Mouse (Mus musculus) hindbrain, postnatal 0 days (tissue): ENCODE measurements around the gene Pstpip1. TPM values are rescaled to one million over a fixed set of nuclear protein-coding genes. Genes with fewer than 3 reads are reported as not detected.

ENCODE experiments used
- ATAC-seq: fragments of 200-750 bp; cut with Nextera tagmentation; 2 replicates; pipeline ENCODE4 v1.8.0; 2017; ENCODE audit warnings: mild to moderate bottlenecking, moderate TSS enrichment, moderate library complexity
- DNase-seq: peaks from one replicate; pipeline ENCODE4 v3.0.0-alpha.2; 2015; ENCODE audit warnings: low spot score
- H3K27ac ChIP-seq: fragments of 300-500 bp; sonication (generic); 2 replicates; pipeline ENCODE4 v1.5.1; 2014; ENCODE audit warnings: mild to moderate bottlenecking
- H3K27me3 ChIP-seq: fragments of 300-500 bp; sonication (generic); 2 replicates; pipeline ENCODE4 v1.6.1; 2014; ENCODE audit warnings: low read length, mixed read lengths; ENCODE audit not compliant: insufficient read depth
- H3K36me3 ChIP-seq: fragments of 300-500 bp; sonication (generic); 2 replicates; pipeline ENCODE4 v1.6.1; 2014; ENCODE audit warnings: low read length, mixed read lengths; ENCODE audit not compliant: insufficient read depth
- H3K4me1 ChIP-seq: fragments of 300-500 bp; sonication (generic); 2 replicates; pipeline ENCODE4 v1.6.1; 2014; ENCODE audit warnings: antibody characterized with exemption, low read length, mixed read lengths; ENCODE audit not compliant: insufficient read depth
- H3K4me2 ChIP-seq: fragments of 300-500 bp; sonication (generic); 2 replicates; pipeline ENCODE4 v1.6.1; 2014; ENCODE audit warnings: low read depth, mild to moderate bottlenecking, low read length, moderate library complexity, mixed read lengths
- H3K4me3 ChIP-seq: fragments of 300-500 bp; sonication (generic); 2 replicates; pipeline ENCODE4 v1.5.1; 2014; ENCODE audit warnings: low read length
- H3K9ac ChIP-seq: fragments of 300-500 bp; sonication (generic); replicated peaks from 2 replicates; pipeline ENCODE4 v1.6.1; 2014; ENCODE audit warnings: mild to moderate bottlenecking, low read length, moderate library complexity, mixed read lengths
- H3K9me3 ChIP-seq: fragments of 300-500 bp; sonication (generic); 2 replicates; pipeline ENCODE4 v1.6.1; 2016; ENCODE audit warnings: low read length, mixed read lengths
- CTCF ChIP-seq: IDR thresholded peaks from 2 replicates; pipeline ENCODE4 v1.5.1; 2016; ENCODE audit warnings: antibody characterized with exemption, control low read depth, low read depth
- WGBS: fragments of 180-500 bp; shearing (Covaris S2); extraction: QIAGEN DNeasy Blood & Tissue Kit; methylation state at CpG from one replicate; pipeline ENCODE4 v1.1.7; 2014; 5-methylcytosine and 5-hydroxymethylcytosine counted together
- polyA plus RNA-seq: library from polyadenylated mRNA; unstranded; fragments of >200 nt; fragmentation: Nextera tagmentation; extraction: Ambion mirVana; gene quantifications from 2 replicates; pipeline ENCODE4 v1.2.1, GENCODE M21; 2015
- total RNA-seq: library from RNA; depleted of rRNA; stranded (reverse); fragments of >200 nt; gene quantifications from 2 replicates; pipeline ENCODE4 v1.2.3, GENCODE M21; 2014

Pstpip1 gene
- total and polyA plus RNA-seq, 2 experiments from 2014 or later = 0.10 to 0.78 TPM

DNA sequence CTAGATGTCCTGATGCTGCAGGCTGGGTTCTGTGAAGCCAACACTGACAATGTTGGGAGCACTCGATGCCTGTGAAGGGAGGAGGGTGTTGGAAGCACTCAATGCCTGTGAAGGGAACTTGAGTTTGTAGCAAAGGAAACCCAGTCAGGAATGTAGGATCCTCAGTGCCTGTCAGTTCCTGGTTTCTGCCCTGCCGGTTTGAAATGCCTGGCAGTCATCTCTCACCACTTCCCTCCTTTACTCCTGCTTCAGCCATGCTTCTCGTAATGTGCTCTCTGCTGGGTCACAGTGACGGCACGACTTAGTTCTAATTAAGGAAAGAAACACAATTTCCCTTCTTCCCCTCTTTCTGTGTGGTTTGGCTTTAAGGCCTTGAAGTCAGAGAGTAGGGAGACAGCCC is 10.2 kb upstream of the Pstpip1 start:
- H3K4me3 ChIP-seq = no peak overlapping the region
- no peak overlapping the region for H3K9ac ChIP-seq
- no peaks in the 10 kb centered on the region for H3K4me1 ChIP-seq
- no peak for TF ChIP-seq CTCF
- H3K9me3 ChIP-seq = no peaks in the 10 kb centered on the region
- no peaks in the 10 kb centered on the region for H3K36me3 ChIP-seq
- WGBS = 86% methylated on average over 5 of the region's 5 CpGs
- ATAC-seq (no peak), DNase-seq (no peak)
- H3K27ac ChIP-seq = no peak overlapping the region
- H3K27me3 ChIP-seq = no peaks in the 10 kb centered on the region
- no peak overlapping the region for H3K4me2 ChIP-seq

DNA sequence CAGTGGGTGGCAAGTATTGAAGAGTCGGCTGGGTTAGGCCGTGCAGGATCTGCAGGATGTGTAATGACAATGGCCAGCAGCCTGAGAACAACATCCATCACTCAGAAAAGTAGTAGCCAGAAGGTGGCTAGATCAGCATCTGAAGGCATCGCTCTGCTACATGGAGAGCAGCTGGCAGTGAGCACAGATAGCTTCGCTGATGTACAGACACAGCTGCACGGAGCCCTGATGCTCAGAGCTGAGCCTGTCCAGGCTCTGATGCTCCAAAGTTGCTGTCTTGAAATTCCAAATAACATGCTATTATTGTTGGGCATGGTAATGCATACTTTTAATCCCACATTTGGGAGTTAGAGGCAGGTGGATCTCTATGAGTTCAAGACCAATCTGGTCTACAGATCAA is 3.2 kb upstream of the Pstpip1 start:
- Histone ChIP-seq H3K4me1 (no peaks in the 10 kb centered on the region), H3K9me3 (no peaks in the 10 kb centered on the region), H3K27me3 (no peaks in the 10 kb centered on the region), H3K9ac (no peak overlapping the region), H3K4me3 (no peak overlapping the region), H3K4me2 (no peak overlapping the region), H3K27ac (no peak overlapping the region), H3K36me3 (no peaks in the 10 kb centered on the region)
- DNase-seq (no peak), ATAC-seq (no peak)
- 80% methylated on average over 5 of the region's 5 CpGs for WGBS
- no peak for TF ChIP-seq CTCF

DNA sequence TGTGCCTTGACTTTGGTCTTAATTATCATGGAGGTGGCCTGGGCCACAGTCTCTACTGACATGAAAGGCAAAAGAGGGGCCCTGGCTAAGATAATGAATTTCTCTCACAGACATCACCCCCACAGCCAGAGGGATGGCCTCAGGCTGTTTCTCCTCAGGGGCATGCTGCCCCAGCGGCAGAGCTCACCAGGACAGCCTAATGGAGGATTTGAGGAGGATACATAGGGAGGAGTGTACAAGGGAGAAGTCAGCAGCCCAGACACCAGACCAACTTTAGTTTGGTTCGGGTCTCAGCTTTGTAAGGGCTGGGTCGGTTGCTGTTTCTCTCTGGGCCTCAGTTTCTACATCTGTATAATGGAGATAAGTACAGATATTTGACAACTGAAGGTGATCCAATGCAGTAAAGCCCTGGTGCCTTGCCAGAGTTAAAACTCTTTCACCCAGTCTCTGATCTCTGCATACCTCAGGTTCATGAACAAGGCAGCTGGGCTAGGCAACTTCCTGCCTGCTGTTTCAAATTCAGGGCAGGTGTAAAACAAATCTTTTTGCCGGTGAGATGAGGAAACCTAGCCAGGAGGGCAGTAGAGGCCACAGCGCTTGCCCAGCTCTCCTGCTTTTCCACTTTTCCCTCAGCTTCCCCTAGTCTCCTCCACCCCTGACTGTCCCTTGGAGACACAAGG is 924 bp downstream of the Pstpip1 start:
- no peak overlapping the region for H3K9ac ChIP-seq
- peak overlapping the region; percentile 37; the same call in 1 of the 2 replicates for H3K4me2 ChIP-seq
- no peaks in the 10 kb centered on the region for H3K27me3 ChIP-seq
- no peak for TF ChIP-seq CTCF
- no peaks in the 10 kb centered on the region for H3K9me3 ChIP-seq
- ATAC-seq = no peak
- no peak overlapping the region for H3K4me3 ChIP-seq
- WGBS = 73% methylated on average over 5 of the region's 5 CpGs
- H3K36me3 ChIP-seq = no peaks in the 10 kb centered on the region
- no peak overlapping the region for H3K27ac ChIP-seq
- DNase-seq = no peak
- H3K4me1 ChIP-seq = no peaks in the 10 kb centered on the region

GRCm38 (mm10) chr9:56092102-56092501 is 2.3 kb downstream of the Pstpip1 start:
- no peaks in the 10 kb centered on the region for H3K36me3 ChIP-seq
- H3K27me3 ChIP-seq = no peaks in the 10 kb centered on the region
- ATAC-seq (no peak), DNase-seq (no peak)
- H3K9me3 ChIP-seq = no peaks in the 10 kb centered on the region
- H3K27ac ChIP-seq = no peak overlapping the region
- WGBS = 47% methylated on average over 2 of the region's 2 CpGs
- no peak overlapping the region for H3K4me2 ChIP-seq
- H3K9ac ChIP-seq = no peak overlapping the region
- H3K4me1 ChIP-seq = no peaks in the 10 kb centered on the region
- no peak overlapping the region for H3K4me3 ChIP-seq
- TF ChIP-seq CTCF = peak; percentile 62

- 92% methylated on average over 4 of the region's 4 CpGs for WGBS
- H3K36me3 ChIP-seq = no peaks in the 10 kb centered on the region
- no peak overlapping the region for H3K9ac ChIP-seq
- no peak for TF ChIP-seq CTCF
- no peak overlapping the region for H3K4me2 ChIP-seq
- H3K4me1 ChIP-seq = no peaks in the 10 kb centered on the region
- DNase-seq (no peak), ATAC-seq (no peak)
- H3K9me3 ChIP-seq = no peaks in the 10 kb centered on the region
- no peak overlapping the region for H3K4me3 ChIP-seq
- H3K27me3 ChIP-seq = no peaks in the 10 kb centered on the region
- H3K27ac ChIP-seq = no peak overlapping the region
Observed at GRCm38 (mm10) chr9:56097584-56098298, 8.0 kb downstream of the Pstpip1 start.

DNA sequence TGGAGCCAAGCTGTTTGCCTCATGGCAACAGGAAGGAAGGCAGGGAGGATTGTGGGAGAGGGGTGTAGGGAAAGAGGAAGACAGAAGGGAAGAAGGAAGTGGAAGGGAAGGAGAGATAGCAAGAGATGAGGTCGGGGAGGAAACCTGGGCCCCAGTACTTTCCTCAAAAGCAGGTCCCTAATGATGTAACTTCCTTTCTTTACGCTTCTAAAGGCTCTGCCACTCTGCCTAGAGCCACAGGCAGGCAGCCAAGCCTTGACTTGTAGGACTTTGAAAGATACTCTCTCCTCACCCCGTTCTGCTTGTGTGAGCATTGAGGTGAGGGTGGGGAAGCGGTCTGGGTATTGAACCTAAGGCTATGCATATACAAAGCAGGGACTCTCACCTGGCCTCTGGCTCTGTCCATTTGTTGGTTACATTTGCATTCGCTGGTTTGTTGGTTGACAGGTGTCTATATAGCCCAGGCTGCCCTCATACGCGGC is 10.3 kb downstream of the Pstpip1 start:
- no peaks in the 10 kb centered on the region for H3K36me3 ChIP-seq
- H3K9ac ChIP-seq = no peak overlapping the region
- 81% methylated on average over 7 of the region's 7 CpGs for WGBS
- no peak for ATAC-seq
- H3K4me2 ChIP-seq = no peak overlapping the region
- no peaks in the 10 kb centered on the region for H3K4me1 ChIP-seq
- no peak overlapping the region for H3K4me3 ChIP-seq
- no peaks in the 10 kb centered on the region for H3K9me3 ChIP-seq
- no peaks in the 10 kb centered on the region for H3K27me3 ChIP-seq
- no peak overlapping the region for H3K27ac ChIP-seq
- no peak for DNase-seq
- TF ChIP-seq CTCF = no peak

- 34% methylated on average over 4 of the region's 4 CpGs for WGBS
- H3K27me3 ChIP-seq = no peaks in the 10 kb centered on the region
Observed at GRCm38 (mm10) chr9:56101022-56101421, 11.3 kb downstream of the Pstpip1 start.

More at GRCm38 (mm10) chr9:56101022-56101421, 11.3 kb downstream of the Pstpip1 start:
- ATAC-seq (no peak), DNase-seq (no peak)
- Histone ChIP-seq H3K4me3 (no peak overlapping the region), H3K4me1 (no peaks in the 10 kb centered on the region), H3K9ac (no peak overlapping the region), H3K36me3 (no peaks in the 10 kb centered on the region), H3K4me2 (no peak overlapping the region), H3K9me3 (no peaks in the 10 kb centered on the region), H3K27ac (no peak overlapping the region)
- no peak for TF ChIP-seq CTCF
